Mouse (Mus musculus) megakaryocyte-erythroid progenitor cell, adult 5-6 weeks (primary cell): ENCODE measurements around the gene Gpr176. TPM values are rescaled to one million over a fixed set of nuclear protein-coding genes. Genes with fewer than 3 reads are reported as not detected.
"Not testable (repeated sequence)": the region's sequence is repeated elsewhere in the genome, so short reads cannot be mapped to it uniquely, and the experiment has no call there.

Experiments used
- ATAC-seq: replicated peaks from 2 replicates; pipeline ENCODE4 v1.8.0; 2016; ENCODE audit warnings: mild to moderate bottlenecking, inconsistent platforms; ENCODE audit not compliant: severe bottlenecking, poor library complexity, low FRiP score, low TSS enrichment
- total RNA-seq, 2 experiments: library from RNA; stranded (forward) in 1 of 2; stranded (reverse) in 1 of 2; fragments of 200-1000, 215-1000 nt in 1 of 2; fragments of >200 nt in 1 of 2; fragmentation: Nextera tagmentation in 1 of 2; gene quantifications; 2 replicates each; pipeline ENCODE4 v1.2.3; 2014 to 2017

Gene Gpr176
- total RNA-seq, 2 experiments from 2014 or later, result not detected

- ATAC-seq, result no peak
Measured at GRCm38 (mm10) chr2:118306522-118306895, 66.7 kb downstream of the Gpr176 start.

- no peak for ATAC-seq
Measured at GRCm38 (mm10) chr2:118305827-118306521, 67.2 kb downstream of the Gpr176 start.

GRCm38 (mm10) chr2:118303456-118303855 lies 69.8 kb downstream of the Gpr176 start:
- no peak for ATAC-seq

- no peak for ATAC-seq
Measured at GRCm38 (mm10) chr2:118301656-118302055, 71.6 kb downstream of the Gpr176 start.

GRCm38 (mm10) chr2:118301041-118301545 lies 72.1 kb downstream of the Gpr176 start:
- no peak for ATAC-seq

GRCm38 (mm10) chr2:118299981-118300380 lies 73.2 kb downstream of the Gpr176 start:
- no peak for ATAC-seq

GRCm38 (mm10) chr2:118298601-118299000 lies 74.6 kb downstream of the Gpr176 start:
- ATAC-seq, result no peak

- no peak for ATAC-seq
Measured at GRCm38 (mm10) chr2:118297966-118298365, 75.3 kb downstream of the Gpr176 start.

- ATAC-seq, result no peak
Measured at GRCm38 (mm10) chr2:118295505-118295904, 77.7 kb downstream of the Gpr176 start.

GRCm38 (mm10) chr2:118293583-118293982 lies 79.6 kb downstream of the Gpr176 start:
- ATAC-seq, result no peak

- not testable (repeated sequence) for ATAC-seq
Measured at GRCm38 (mm10) chr2:118289066-118289460, 84.2 kb downstream of the Gpr176 start.

GRCm38 (mm10) chr2:118288326-118289065 lies 84.7 kb downstream of the Gpr176 start:
- no peak for ATAC-seq

GRCm38 (mm10) chr2:118287678-118288077 lies 85.5 kb downstream of the Gpr176 start:
- ATAC-seq, result no peak

- ATAC-seq, result no peak
Measured at GRCm38 (mm10) chr2:118282467-118282866, 90.8 kb downstream of the Gpr176 start.

GRCm38 (mm10) chr2:118278249-118278648 lies 95.0 kb downstream of the Gpr176 start:
- ATAC-seq, result no peak

- ATAC-seq, result no peak
Measured at GRCm38 (mm10) chr2:118271606-118272005, 101.6 kb downstream of the Gpr176 start.

- no peak for ATAC-seq
Measured at GRCm38 (mm10) chr2:118270213-118270612, 103.0 kb downstream of the Gpr176 start.

GRCm38 (mm10) chr2:118263914-118264201 lies 109.4 kb downstream of the Gpr176 start:
- ATAC-seq, result no peak

- peak; percentile 65 for ATAC-seq
Measured at GRCm38 (mm10) chr2:118263151-118263913, 109.9 kb downstream of the Gpr176 start.

GRCm38 (mm10) chr2:118262673-118263072 lies 110.5 kb downstream of the Gpr176 start:
- no peak for ATAC-seq
